Mouse (Mus musculus): Measurements from ENCODE around the gene Nrxn1.

DNA sequence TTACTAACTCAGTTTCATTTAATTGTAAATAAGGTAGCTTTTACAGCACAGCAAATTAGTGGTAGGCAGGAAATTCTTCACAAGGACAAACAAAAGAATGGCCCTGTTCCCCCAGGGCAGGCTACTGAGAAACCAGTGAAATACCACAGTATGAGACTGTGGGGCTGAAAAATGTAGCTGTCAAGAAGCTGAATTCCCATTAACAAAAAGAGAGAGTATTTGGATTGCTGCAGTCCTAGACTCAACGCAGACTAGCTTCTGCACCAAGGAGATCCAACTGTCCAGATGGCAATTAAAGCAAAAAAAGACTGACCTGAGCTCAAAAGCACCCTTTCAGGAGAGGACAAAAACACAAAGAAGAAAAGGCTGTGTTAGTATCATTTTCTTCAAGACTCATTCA is 324.7 kb downstream of the Nrxn1 start:
- TF ChIP-seq POLR2A (IDR thresholded peaks at IDR 0.05; ENCODE audit: borderline replicate concordance, extremely low read depth, low read depth, low read length): no peak
- TF ChIP-seq CTCF (IDR thresholded peaks at IDR 0.05; ENCODE audit: insufficient read depth, low read length): no peak
